Mouse (Mus musculus) heart, postnatal 0 days (tissue): ENCODE measurements at regions not wholly inside any gene's neighbourhood (a gene's known extent, or its start where the extent isn't known, plus 50 kb on each side); places are given as distances from the start of the nearest gene placed in this dataset.

ENCODE experiments used
- CTCF ChIP-seq: IDR thresholded peaks from 2 replicates; pipeline ENCODE4 v1.5.1; 2016; ENCODE audit warnings: antibody characterized with exemption, control low read depth, low read depth
- EP300 ChIP-seq: IDR thresholded peaks from 2 replicates; pipeline ENCODE4 v1.6.1; 2016; ENCODE audit warnings: antibody characterized with exemption, low read depth

DNA sequence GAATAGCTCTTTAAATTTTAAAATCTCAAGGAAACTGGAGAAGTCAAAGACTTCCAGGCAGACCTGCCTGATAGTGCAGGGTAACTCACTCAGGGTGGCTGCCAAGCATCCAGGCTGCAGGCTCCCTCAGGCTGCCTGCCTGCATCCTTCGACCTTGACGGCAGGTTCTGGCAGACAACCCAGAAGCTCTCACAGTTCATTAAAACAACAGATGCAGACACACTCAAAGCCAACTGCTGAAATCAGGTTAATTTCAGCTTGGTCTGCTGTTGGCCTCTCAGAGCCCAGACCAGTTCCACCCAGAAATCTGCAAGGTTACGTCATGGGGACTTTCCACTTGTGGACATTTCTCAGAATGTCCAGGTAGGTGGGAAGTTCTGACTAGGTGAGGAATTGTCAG, 109.3 kb upstream of the Frmd4a start:
- TF ChIP-seq CTCF (no peak), EP300 (no peak)
